Mouse (Mus musculus) hindbrain, embryonic 13.5 days (tissue): Measurements from ENCODE around the gene Olfr1131. TPM values are rescaled to one million over a fixed set of nuclear protein-coding genes. Genes with fewer than 3 reads are reported as not detected.
"Not testable (repeated sequence)": the region's sequence is repeated elsewhere in the genome, so short reads cannot be mapped to it uniquely, and the experiment has no call there.

Experiments
- ATAC-seq: fragments of 200-750 bp; cut with Nextera tagmentation; 2 replicates; pipeline ENCODE4 v1.8.0; 2017; ENCODE audit warnings: moderate TSS enrichment; ENCODE audit not compliant: low FRiP score
- H3K27ac ChIP-seq: fragments of 300-500 bp; sonication (generic); 2 replicates; pipeline ENCODE4 v1.5.1; 2015; ENCODE audit warnings: inconsistent platforms, mild to moderate bottlenecking, moderate library complexity
- H3K27me3 ChIP-seq: fragments of 300-500 bp; sonication (generic); 2 replicates; pipeline ENCODE4 v1.6.1; 2015; ENCODE audit warnings: mild to moderate bottlenecking, inconsistent platforms
- H3K36me3 ChIP-seq: fragments of 300-500 bp; sonication (generic); 2 replicates; pipeline ENCODE4 v1.6.1; 2015; ENCODE audit warnings: mild to moderate bottlenecking, inconsistent platforms
- H3K4me1 ChIP-seq: fragments of 300-500 bp; sonication (generic); replicated peaks from 2 replicates; pipeline ENCODE4 v1.6.1; 2015; ENCODE audit warnings: inconsistent platforms
- H3K4me2 ChIP-seq: fragments of 300-500 bp; sonication (generic); 2 replicates; pipeline ENCODE4 v1.6.1; 2015; ENCODE audit warnings: inconsistent platforms, mild to moderate bottlenecking, moderate library complexity
- H3K4me3 ChIP-seq: fragments of 300-500 bp; sonication (generic); 2 replicates; pipeline ENCODE4 v1.5.1; 2015; ENCODE audit warnings: mild to moderate bottlenecking, inconsistent platforms
- H3K9ac ChIP-seq: fragments of 300-500 bp; sonication (generic); 2 replicates; pipeline ENCODE4 v1.6.1; 2015; ENCODE audit warnings: mild to moderate bottlenecking, inconsistent platforms
- H3K9me3 ChIP-seq: fragments of 300-500 bp; sonication (generic); 2 replicates; pipeline ENCODE4 v1.6.1; 2016; ENCODE audit warnings: inconsistent platforms
- WGBS: fragments of 180-500 bp; shearing (Covaris S2); methylation state at CpG from one replicate; pipeline ENCODE4 v1.1.7; 2015; 5-methylcytosine and 5-hydroxymethylcytosine counted together
- polyA plus RNA-seq: library from polyadenylated mRNA; unstranded; fragments of >200 nt; fragmentation: Nextera tagmentation; extraction: Ambion mirVana; gene quantifications from 2 replicates; pipeline ENCODE4 v1.2.1, GENCODE M21; 2015

The Olfr1131 gene
- polyA plus RNA-seq = not detected in 2 replicates

DNA sequence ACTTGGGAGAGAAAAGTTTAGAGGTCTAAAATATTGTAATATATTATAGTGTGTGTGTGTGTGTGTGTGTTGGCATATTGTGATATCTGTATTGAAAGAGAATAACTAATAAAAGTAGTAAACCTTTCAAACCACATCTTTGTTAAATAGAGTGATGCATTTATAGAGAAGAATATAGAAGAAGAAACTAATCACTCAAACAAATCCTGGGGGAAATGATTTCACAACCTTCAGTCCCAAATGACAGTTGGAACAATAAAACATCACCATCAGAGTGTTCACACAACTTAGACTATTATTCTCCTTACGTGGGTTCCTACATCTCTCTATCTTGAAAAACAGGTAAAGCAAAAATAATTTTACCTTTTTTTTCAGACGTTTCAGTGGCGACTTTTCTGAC is at the start of gene Olfr1131:
Gene Olfr1131 (plus strand): TSS at position 301 of the 400 bp plus-strand sequence.
- H3K36me3 ChIP-seq = no peaks in the 10 kb centered on the region
- ATAC-seq = no peak

DNA sequence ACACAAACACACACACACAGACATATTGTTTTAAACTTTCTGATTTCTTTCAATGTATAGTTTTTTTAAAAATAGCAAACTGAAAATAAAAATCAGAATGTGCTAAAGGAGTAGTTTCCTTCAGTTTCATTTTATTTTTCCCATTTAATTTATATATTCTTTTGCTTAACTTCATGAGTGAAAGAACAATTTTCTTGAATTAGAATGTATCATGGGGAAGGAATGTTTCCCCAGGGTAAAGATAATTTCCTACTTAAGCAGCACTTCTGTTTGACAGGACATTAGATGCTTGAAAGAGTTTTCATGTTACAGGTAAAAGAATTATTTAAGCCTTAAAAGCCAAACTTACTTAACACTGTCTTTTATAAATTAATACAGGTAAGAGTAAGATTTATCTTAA is 21.0 kb upstream of the Olfr1131 start, which contains the start of gene Olfr1130:
Gene Olfr1130 (plus strand): TSS at position 301 of the 400 bp plus-strand sequence.
- not testable (repeated sequence) for H3K9me3 ChIP-seq, H3K9ac ChIP-seq, H3K36me3 ChIP-seq, H3K4me3 ChIP-seq, ATAC-seq, H3K27ac ChIP-seq, H3K4me1 ChIP-seq, H3K4me2 ChIP-seq, H3K27me3 ChIP-seq

More for the DNA sequence above, at the start of gene Olfr1131:
- Histone ChIP-seq H3K9me3 (no peaks in the 10 kb centered on the region), H3K4me3 (no peak within 1 kb of the TSS), H3K4me2 (no peak within 1 kb of the TSS), H3K27me3 (no peaks in the 10 kb centered on the region), H3K27ac (no peak within 1 kb of the TSS), H3K4me1 (no peaks in the 10 kb centered on the region), H3K9ac (no peak within 1 kb of the TSS)
- WGBS = 68% methylated on average over 3 of the region's 3 CpGs

DNA sequence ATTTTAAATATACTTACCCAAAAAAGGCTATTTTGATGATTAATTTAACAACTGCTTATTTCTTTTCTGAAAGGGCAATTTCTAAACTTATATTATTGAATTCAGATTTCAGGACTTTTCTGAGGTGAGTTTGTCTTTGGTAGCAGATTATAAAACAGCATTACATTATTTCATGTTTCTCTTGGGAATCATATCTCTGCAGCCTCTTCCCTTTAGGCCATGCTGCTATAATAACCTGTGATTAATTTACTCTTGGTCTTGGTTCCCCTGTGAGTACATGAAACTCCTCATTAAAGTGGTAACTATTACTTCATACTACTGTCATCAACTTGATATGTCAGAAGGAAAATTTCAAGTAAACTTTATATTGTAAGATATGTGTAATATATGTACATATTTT is 10.5 kb downstream of the Olfr1131 start, which contains the start of gene Olfr1132:
Gene Olfr1132 (minus strand): TSS at position 101 of the 400 bp plus-strand sequence.
- no peaks in the 10 kb centered on the region for H3K27me3 ChIP-seq
- H3K4me2 ChIP-seq = no peak within 1 kb of the TSS
- H3K9ac ChIP-seq = no peak within 1 kb of the TSS
- no peak within 1 kb of the TSS for H3K4me3 ChIP-seq
- H3K4me1 ChIP-seq = no peaks in the 10 kb centered on the region
- H3K9me3 ChIP-seq = no peaks in the 10 kb centered on the region
- no peak for ATAC-seq
- H3K27ac ChIP-seq = no peak within 1 kb of the TSS
- no peaks in the 10 kb centered on the region for H3K36me3 ChIP-seq

DNA sequence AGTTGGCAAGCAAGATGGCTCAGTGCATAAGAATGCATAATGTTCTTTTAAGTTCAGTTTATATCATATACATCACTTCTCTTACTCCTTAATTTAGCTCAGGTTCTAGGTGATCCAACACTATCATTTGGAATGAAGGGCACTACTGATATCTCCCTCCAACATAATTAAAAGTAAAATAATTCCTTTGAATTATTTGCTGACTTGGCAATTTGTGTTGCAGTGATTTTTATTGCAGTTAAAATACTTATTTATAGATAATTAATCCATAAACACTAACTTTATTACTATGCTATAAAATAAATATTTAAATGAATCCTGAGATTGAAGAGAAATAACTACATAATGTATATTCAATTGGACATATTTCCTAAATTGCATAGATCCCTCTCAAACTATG is 15.5 kb downstream of the Olfr1131 start:
- Histone ChIP-seq H3K9ac (no peak overlapping the region), H3K27me3 (no peaks in the 10 kb centered on the region), H3K4me2 (no peak overlapping the region), H3K9me3 (no peaks in the 10 kb centered on the region), H3K27ac (no peak overlapping the region), H3K4me3 (no peak overlapping the region), H3K36me3 (no peaks in the 10 kb centered on the region), H3K4me1 (no peaks in the 10 kb centered on the region)
- no peak for ATAC-seq

DNA sequence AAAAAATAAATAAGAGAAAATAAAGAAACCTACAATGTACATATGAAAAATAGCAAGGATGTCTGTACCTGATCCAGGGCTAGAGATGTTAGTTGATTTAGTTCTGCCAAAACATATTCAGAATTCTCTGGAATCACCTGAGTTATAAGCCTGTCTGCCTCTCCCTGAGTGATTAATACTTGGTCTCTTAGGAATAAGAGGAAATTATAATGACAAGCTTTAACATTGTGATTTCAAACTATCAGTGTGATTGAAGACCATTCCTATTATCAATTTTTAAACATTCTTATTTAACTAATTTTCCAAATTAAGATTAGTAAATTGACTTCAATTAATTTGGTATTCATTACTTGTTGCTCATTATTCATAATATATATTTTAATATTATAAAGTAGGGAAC is 20.4 kb downstream of the Olfr1131 start, which contains the start of gene Olfr1133:
Gene Olfr1133 (minus strand): TSS at position 101 of the 400 bp plus-strand sequence.
- Histone ChIP-seq H3K36me3 (no peaks in the 10 kb centered on the region), H3K27ac (no peak within 1 kb of the TSS), H3K27me3 (no peaks in the 10 kb centered on the region), H3K9ac (no peak within 1 kb of the TSS), H3K9me3 (no peaks in the 10 kb centered on the region), H3K4me3 (no peak within 1 kb of the TSS), H3K4me1 (no peaks in the 10 kb centered on the region), H3K4me2 (no peak within 1 kb of the TSS)
- ATAC-seq = no peak

DNA sequence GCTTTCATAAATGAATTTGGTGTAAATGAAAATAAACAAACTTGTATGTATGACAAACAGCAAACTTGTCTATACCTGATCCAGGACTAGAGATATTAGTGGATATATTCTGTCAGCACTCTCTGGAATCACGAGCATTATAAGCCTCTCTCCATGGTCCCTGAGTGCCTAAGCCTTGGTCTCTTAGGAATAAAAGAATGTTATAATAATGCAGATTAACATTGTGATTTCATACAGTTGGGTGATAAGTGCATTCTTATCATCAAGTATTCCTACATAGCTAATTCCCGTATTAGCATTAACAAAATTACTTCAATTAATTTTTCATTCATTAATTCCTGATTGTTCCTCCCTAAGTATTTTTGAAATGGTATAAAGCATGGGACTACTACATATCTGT is 31.5 kb downstream of the Olfr1131 start, which contains the start of gene Olfr1134:
Gene Olfr1134 (minus strand): TSS at position 101 of the 400 bp plus-strand sequence.
- 88% methylated on average over 2 of the region's 2 CpGs for WGBS
- Histone ChIP-seq H3K9me3 (no peaks in the 10 kb centered on the region), H3K36me3 (no peaks in the 10 kb centered on the region), H3K9ac (no peak within 1 kb of the TSS), H3K4me3 (no peak within 1 kb of the TSS), H3K27me3 (no peaks in the 10 kb centered on the region), H3K4me1 (no peaks in the 10 kb centered on the region), H3K27ac (no peak within 1 kb of the TSS), H3K4me2 (no peak within 1 kb of the TSS)
- ATAC-seq = no peak

DNA sequence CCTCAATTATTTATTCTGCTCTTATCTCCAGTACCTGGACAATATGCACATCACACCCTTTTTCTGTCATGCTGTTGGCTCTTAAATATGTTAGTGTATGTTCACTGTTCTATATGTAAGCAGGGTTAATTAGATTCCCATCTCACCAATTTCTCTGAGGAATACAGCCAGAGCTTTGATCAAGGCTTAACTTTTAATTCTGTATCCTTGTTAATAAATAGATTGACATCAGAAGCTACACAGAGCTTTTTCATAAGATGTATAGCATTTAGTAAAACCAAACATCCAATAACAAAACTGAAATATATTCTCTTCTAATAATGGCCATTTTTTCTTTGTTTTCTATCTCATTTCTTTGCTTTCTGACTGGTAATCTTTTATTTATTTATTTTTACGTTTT is 46.7 kb downstream of the Olfr1131 start, which contains the start of gene Olfr1135:
Gene Olfr1135 (minus strand): TSS at position 101 of the 400 bp plus-strand sequence.
- Histone ChIP-seq H3K36me3 (no peaks in the 10 kb centered on the region), H3K9me3 (no peaks in the 10 kb centered on the region), H3K27me3 (no peaks in the 10 kb centered on the region), H3K4me2 (no peak within 1 kb of the TSS), H3K4me3 (no peak within 1 kb of the TSS), H3K9ac (no peak within 1 kb of the TSS), H3K27ac (no peak within 1 kb of the TSS), H3K4me1 (no peaks in the 10 kb centered on the region)
- WGBS = 31% methylated on average over 1 of the region's 1 CpGs
- no peak for ATAC-seq

Other genes with a start within 250 kb of the Olfr1131 start
- gene Olfr1122, start 241.3 kb upstream of the Olfr1131 start, polyA plus RNA-seq = not detected in 2 replicates
- not detected in 2 replicates for gene Olfr1123, start 210.5 kb upstream of the Olfr1131 start, polyA plus RNA-seq
- gene Olfr1124, start 196.8 kb upstream of the Olfr1131 start, polyA plus RNA-seq = 0.08 TPM in 1 of 2 replicates, not detected in the other
- gene Olfr1126, start 173.1 kb upstream of the Olfr1131 start, polyA plus RNA-seq = not detected in 2 replicates
- not detected in 2 replicates for gene Pramel7, start 130.0 kb upstream of the Olfr1131 start, polyA plus RNA-seq
- not detected in 2 replicates for gene Pramel6, start 120.5 kb upstream of the Olfr1131 start, polyA plus RNA-seq
- gene Olfr153, start 95.3 kb upstream of the Olfr1131 start, polyA plus RNA-seq = not detected in 2 replicates
- not detected in 2 replicates for gene Olfr1128, start 81.6 kb upstream of the Olfr1131 start, polyA plus RNA-seq
- gene Olfr1129, start 53.2 kb upstream of the Olfr1131 start, polyA plus RNA-seq = not detected in 2 replicates
- not detected in 2 replicates for gene Olfr1130, start 20.9 kb upstream of the Olfr1131 start, polyA plus RNA-seq
- not detected in 2 replicates for gene Olfr1132, start 10.4 kb downstream of the Olfr1131 start, polyA plus RNA-seq
- gene Olfr1133, start 20.3 kb downstream of the Olfr1131 start, polyA plus RNA-seq = not detected in 2 replicates
- gene Olfr1134, start 31.4 kb downstream of the Olfr1131 start, polyA plus RNA-seq = not detected in 2 replicates
- not detected in 2 replicates for gene Olfr1135, start 46.6 kb downstream of the Olfr1131 start, polyA plus RNA-seq
- not detected in 2 replicates for gene Olfr1136, start 66.8 kb downstream of the Olfr1131 start, polyA plus RNA-seq
- gene Olfr1137, start 86.1 kb downstream of the Olfr1131 start, polyA plus RNA-seq = not detected in 2 replicates
- not detected in 2 replicates for gene Olfr1138, start 112.9 kb downstream of the Olfr1131 start, polyA plus RNA-seq
- not detected in 2 replicates for gene Olfr1140, start 116.6 kb downstream of the Olfr1131 start, polyA plus RNA-seq
- not detected in 2 replicates for gene Olfr1141, start 126.9 kb downstream of the Olfr1131 start, polyA plus RNA-seq
- gene Olfr152, start 152.4 kb downstream of the Olfr1131 start, polyA plus RNA-seq = not detected in 2 replicates
- gene Olfr1143, start 173.5 kb downstream of the Olfr1131 start, polyA plus RNA-seq = not detected in 2 replicates
- gene Olfr1145, start 182.7 kb downstream of the Olfr1131 start, polyA plus RNA-seq = not detected in 2 replicates
- not detected in 2 replicates for gene Olfr1148, start 203.4 kb downstream of the Olfr1131 start, polyA plus RNA-seq
- not detected in 2 replicates for gene Olfr1150-ps1, start 216.9 kb downstream of the Olfr1131 start, polyA plus RNA-seq
- gene Olfr1151, start 228.8 kb downstream of the Olfr1131 start, polyA plus RNA-seq = not detected in 2 replicates
- not detected in 2 replicates for gene Olfr1152, start 239.4 kb downstream of the Olfr1131 start, polyA plus RNA-seq